Mouse (Mus musculus) CH12.LX (cell line): ENCODE data around the gene Triobp.

ENCODE experiments used
- CTCF ChIP-seq, 2 experiments: IDR thresholded peaks in 1 of 2; conservative IDR thresholded peaks in 1 of 2; 2 replicates each; pipeline ENCODE4 v1.5.1; 2011 to 2012; ENCODE audit warnings: low read depth in 2 of 2, low read length in 2 of 2, improper control_type of control experiment in 1 of 2, inconsistent platforms in 1 of 2, mild to moderate bottlenecking in 1 of 2, moderate library complexity in 1 of 2
- EP300 ChIP-seq: IDR thresholded peaks from 2 replicates; pipeline ENCODE4 v1.6.1; 2011; ENCODE audit warnings: low read length, improper control_type of control experiment
- GABPA ChIP-seq: IDR thresholded peaks from 2 replicates; pipeline ENCODE4 v1.6.1; 2012; ENCODE audit warnings: low read depth, low read length, improper control_type of control experiment, inconsistent platforms; ENCODE audit not compliant: insufficient replicate concordance
- HCFC1 ChIP-seq: IDR thresholded peaks from 2 replicates; pipeline ENCODE4 v1.6.1; 2012; ENCODE audit warnings: low read depth, mild to moderate bottlenecking, inconsistent platforms, low read length, improper control_type of control experiment
- KAT2A ChIP-seq: IDR thresholded peaks from 2 replicates; pipeline ENCODE4 v1.6.1; 2012; ENCODE audit warnings: low read length, improper control_type of control experiment, inconsistent platforms; ENCODE audit not compliant: insufficient replicate concordance
- MAFK ChIP-seq: IDR thresholded peaks from 2 replicates; pipeline ENCODE4 v1.6.1; 2011; ENCODE audit warnings: low read length, improper control_type of control experiment; ENCODE audit not compliant: insufficient replicate concordance
- MAX ChIP-seq: IDR thresholded peaks from 2 replicates; pipeline ENCODE4 v1.6.1; 2011; ENCODE audit warnings: low read length, improper control_type of control experiment
- MAZ ChIP-seq: IDR thresholded peaks from 2 replicates; pipeline ENCODE4 v1.6.1; 2012; ENCODE audit warnings: low read depth, mild to moderate bottlenecking, inconsistent platforms, low read length, improper control_type of control experiment, moderate library complexity
- MYC ChIP-seq: IDR thresholded peaks from 2 replicates; pipeline ENCODE4 v1.6.1; 2011; ENCODE audit warnings: low read depth, mild to moderate bottlenecking, improper control_type of control experiment, low read length
- POLR2A ChIP-seq: IDR thresholded peaks from 2 replicates; pipeline ENCODE4 v1.6.1; 2011; ENCODE audit warnings: low read depth, mild to moderate bottlenecking, improper control_type of control experiment, low read length
- RAD21 ChIP-seq: IDR thresholded peaks from 2 replicates; pipeline ENCODE4 v1.6.1; 2011; ENCODE audit warnings: low read depth, mild to moderate bottlenecking, low read length, improper control_type of control experiment, moderate library complexity
- ZNF384 ChIP-seq: IDR thresholded peaks from 2 replicates; pipeline ENCODE4 v1.6.1; 2012; ENCODE audit warnings: low read depth, low read length, improper control_type of control experiment, inconsistent platforms

DNA sequence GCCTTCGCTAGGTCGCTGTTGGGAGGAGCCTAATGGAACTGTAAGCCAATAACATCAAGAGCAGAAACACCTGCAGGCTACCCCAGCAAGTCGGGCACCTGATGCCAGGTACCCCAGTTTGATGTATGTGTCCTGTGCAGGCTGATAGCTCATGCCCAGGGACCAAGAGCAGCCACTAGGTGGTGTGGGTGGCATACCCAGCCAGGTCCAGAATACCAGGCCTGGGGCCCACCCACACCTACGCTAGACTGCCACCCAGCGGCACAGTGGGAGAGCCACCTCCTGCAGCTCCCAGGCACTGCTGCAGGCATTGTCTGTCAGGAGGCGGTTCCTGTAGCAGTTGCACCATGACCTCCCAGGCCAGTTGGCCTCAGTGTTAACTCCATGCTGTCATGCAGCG is 91.3 kb downstream of the Triobp start:
- peak; percentile 49 for TF ChIP-seq ZNF384
- TF ChIP-seq POLR2A, result peak; percentile 33; the same call in 1 of the 2 replicates
- peak; percentile 86 for TF ChIP-seq RAD21
- TF ChIP-seq MAZ, result peak; percentile 65; the same call in 1 of the 2 replicates
- TF ChIP-seq HCFC1, result no peak; the same call in 1 of the 2 replicates
- TF ChIP-seq MAFK, result no peak
- TF ChIP-seq GABPA, result no peak
- peak; percentile 71 to 100; a peak in 3 of 4 replicates for TF ChIP-seq CTCF (conservative IDR thresholded peaks at IDR 0.05 in 1 of 2, IDR thresholded peaks at IDR 0.05 in 1 of 2; ENCODE audit: low read depth in 2 of 2, low read length in 2 of 2)
- TF ChIP-seq MYC, result peak; percentile 78; the same call in 1 of the 2 replicates
- peak; percentile 74; the same call in 1 of the 2 replicates for TF ChIP-seq MAX
- TF ChIP-seq EP300, result no peak
- no peak for TF ChIP-seq KAT2A
